Mouse (Mus musculus) ES-E14 (cell line): ENCODE results near the gene Krtap10-4. TPM values are rescaled to one million over a fixed set of nuclear protein-coding genes. Genes with fewer than 3 reads are reported as not detected.
"Not testable (repeated sequence)": the region's sequence is repeated elsewhere in the genome, so short reads cannot be mapped to it uniquely, and the experiment has no call there.

Experiments
- DNase-seq: peaks from one replicate; pipeline ENCODE4 v3.0.0-alpha.2; 2013; ENCODE audit warnings: low read depth, low spot score
- H3K27ac ChIP-seq: 2 replicates; pipeline ENCODE4 v1.5.1; 2012; ENCODE audit warnings: low read depth, mild to moderate bottlenecking, low read length, moderate library complexity, mixed read lengths; ENCODE audit not compliant: poor library complexity, insufficient read depth, severe bottlenecking
- H3K36me3 ChIP-seq: 2 replicates; pipeline ENCODE4 v1.6.1; 2012; ENCODE audit warnings: mild to moderate bottlenecking, low read length, moderate library complexity, mixed read lengths; ENCODE audit not compliant: control insufficient read depth, poor library complexity, insufficient read depth, severe bottlenecking
- H3K4me1 ChIP-seq, 2 experiments: fragments of 150-350 bp in 1 of 2; sonication (generic) in 1 of 2; 2 replicates each; pipeline ENCODE4 v1.6.1; 2012; ENCODE audit warnings: low read length in 2 of 2, mild to moderate bottlenecking in 1 of 2, mixed read lengths in 1 of 2; ENCODE audit not compliant: control insufficient read depth in 2 of 2, insufficient read depth in 2 of 2, poor library complexity in 1 of 2
- H3K4me3 ChIP-seq, 2 experiments: fragments of 150-350 bp in 1 of 2; sonication (generic) in 1 of 2; 2 replicates each; pipeline ENCODE4 v1.5.1; 2012; ENCODE audit warnings: low read length in 2 of 2, low read depth in 1 of 2, mild to moderate bottlenecking in 1 of 2, mixed read lengths in 1 of 2; ENCODE audit not compliant: insufficient read depth in 1 of 2, poor library complexity in 1 of 2, severe bottlenecking in 1 of 2
- H3K9ac ChIP-seq: 2 replicates; pipeline ENCODE4 v1.6.1; 2012; ENCODE audit warnings: low read depth, mild to moderate bottlenecking, low read length, mixed read lengths; ENCODE audit not compliant: poor library complexity, insufficient read depth, severe bottlenecking
- H3K9me3 ChIP-seq: fragments of 150-350 bp; sonication (generic); 2 replicates; pipeline ENCODE4 v1.6.1; 2012; ENCODE audit warnings: low read depth, mild to moderate bottlenecking, low read length; ENCODE audit not compliant: control insufficient read depth, insufficient read depth
- CHD2 ChIP-seq: IDR thresholded peaks from 2 replicates; pipeline ENCODE4 v1.6.1; 2014; ENCODE audit warnings: mild to moderate bottlenecking, low read depth, low read length, inconsistent platforms
- HCFC1 ChIP-seq: IDR thresholded peaks from 2 replicates; pipeline ENCODE4 v1.6.1; 2012; ENCODE audit warnings: low read length, inconsistent platforms, borderline replicate concordance; ENCODE audit not compliant: insufficient read depth
- MAFK ChIP-seq: IDR thresholded peaks from 2 replicates; pipeline ENCODE4 v1.6.1; 2014; ENCODE audit warnings: mild to moderate bottlenecking, low read depth, low read length, inconsistent platforms; ENCODE audit not compliant: insufficient read depth
- ZC3H11A ChIP-seq: IDR thresholded peaks from 2 replicates; pipeline ENCODE4 v1.6.1; 2012; ENCODE audit warnings: low read depth, mild to moderate bottlenecking, inconsistent platforms, low read length, borderline replicate concordance
- ZNF384 ChIP-seq: IDR thresholded peaks from 2 replicates; pipeline ENCODE4 v1.6.1; 2012; ENCODE audit warnings: low read depth, low read length, inconsistent platforms
- in situ Hi-C, 2 experiments: fragments of 600-800 bp; cut with MboI; formaldehyde crosslinking; loops; one replicate each; pipeline ENCODE4 v1.15.1; 2025; ENCODE audit warnings: low sequenced_read_pairs in 2 of 2, inconsistent platforms in 1 of 2; ENCODE audit not compliant: unreplicated experiment in 2 of 2
- total RNA-seq: library from RNA; depleted of rRNA; stranded (reverse); fragments of 300-350 nt; gene quantifications from 2 replicates; pipeline ENCODE4 v1.2.3, GENCODE M21; 2012

Gene Krtap10-4
- total RNA-seq, 1 experiment, result not detected

DNA sequence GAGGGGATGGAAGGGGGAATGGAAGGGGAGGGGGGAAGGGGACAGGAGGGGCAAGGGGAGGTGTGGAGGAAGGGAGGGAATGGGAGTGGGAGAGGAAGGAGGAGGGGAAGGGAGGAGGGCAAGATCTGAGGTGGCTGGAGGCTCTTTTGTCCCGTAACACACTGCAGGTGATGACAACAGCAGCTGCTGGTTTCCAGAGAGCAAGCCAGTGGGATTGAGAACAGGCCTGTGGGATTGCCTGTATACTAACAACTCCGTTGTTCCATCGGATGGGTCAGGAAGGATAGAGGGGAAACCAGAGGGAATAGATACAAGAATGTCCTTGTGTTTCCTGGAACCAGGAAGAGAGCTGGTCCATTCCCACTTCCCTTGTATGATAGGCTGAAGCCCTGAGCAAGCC lies 29.2 kb downstream of the Krtap10-4 start:
- in situ Hi-C loops, result no loop called here
- Histone ChIP-seq H3K9me3 (no peaks in the 10 kb centered on the region), H3K36me3 (no peaks in the 10 kb centered on the region), H3K4me1 (no peaks in the 10 kb centered on the region), H3K27ac (no peak overlapping the region), H3K4me3 (no peak overlapping the region), H3K9ac (no peak overlapping the region)
- TF ChIP-seq MAFK, result no peak
- no peak for TF ChIP-seq CHD2
- no peak for TF ChIP-seq HCFC1
- no peak for TF ChIP-seq ZNF384
- no peak for TF ChIP-seq ZC3H11A
- no peak for DNase-seq

- Histone ChIP-seq H3K27ac (no peak within 1 kb of the TSS), H3K4me1 (no peaks in the 10 kb centered on the region), H3K36me3 (no peaks in the 10 kb centered on the region), H3K9me3 (no peaks in the 10 kb centered on the region), H3K9ac (no peak within 1 kb of the TSS), H3K4me3 (no peak within 1 kb of the TSS)
- in situ Hi-C loops, result no loop called here
- no peak for DNase-seq
- TF ChIP-seq MAFK (no peak), ZC3H11A (no peak), HCFC1 (no peak), ZNF384 (no peak), CHD2 (no peak)
Observed at GRCm38 (mm10) chr10:77794976-77795375, 31.9 kb downstream of the Krtap10-4 start, which contains the start of gene Gm9639. TSS of gene Gm9639 (minus strand) at chr10:77795076.

GRCm38 (mm10) chr10:77788621-77789020 lies 38.3 kb downstream of the Krtap10-4 start:
- Histone ChIP-seq H3K27ac (no peak overlapping the region), H3K4me3 (no peak overlapping the region), H3K9ac (no peak overlapping the region), H3K9me3 (no peaks in the 10 kb centered on the region), H3K4me1 (no peaks in the 10 kb centered on the region), H3K36me3 (no peaks in the 10 kb centered on the region)
- no peak for DNase-seq
- in situ Hi-C loops, result no loop called here
- no peak for TF ChIP-seq HCFC1
- TF ChIP-seq ZNF384, result no peak
- TF ChIP-seq ZC3H11A, result no peak
- TF ChIP-seq MAFK, result no peak
- no peak for TF ChIP-seq CHD2

GRCm38 (mm10) chr10:77787876-77788275 lies 39.0 kb downstream of the Krtap10-4 start, which contains the start of gene Gm7137:
TSS of gene Gm7137 (minus strand) at chr10:77788200.
- H3K27ac ChIP-seq, H3K4me3 ChIP-seq, H3K4me1 ChIP-seq, H3K9me3 ChIP-seq, H3K9ac ChIP-seq, DNase-seq, in situ Hi-C loops, H3K36me3 ChIP-seq: not testable (repeated sequence)

- H3K4me1 ChIP-seq, in situ Hi-C loops, H3K9ac ChIP-seq, H3K9me3 ChIP-seq, DNase-seq, H3K27ac ChIP-seq, H3K36me3 ChIP-seq, H3K4me3 ChIP-seq: not testable (repeated sequence)
Observed at GRCm38 (mm10) chr10:77783396-77783795, 43.5 kb downstream of the Krtap10-4 start.

DNA sequence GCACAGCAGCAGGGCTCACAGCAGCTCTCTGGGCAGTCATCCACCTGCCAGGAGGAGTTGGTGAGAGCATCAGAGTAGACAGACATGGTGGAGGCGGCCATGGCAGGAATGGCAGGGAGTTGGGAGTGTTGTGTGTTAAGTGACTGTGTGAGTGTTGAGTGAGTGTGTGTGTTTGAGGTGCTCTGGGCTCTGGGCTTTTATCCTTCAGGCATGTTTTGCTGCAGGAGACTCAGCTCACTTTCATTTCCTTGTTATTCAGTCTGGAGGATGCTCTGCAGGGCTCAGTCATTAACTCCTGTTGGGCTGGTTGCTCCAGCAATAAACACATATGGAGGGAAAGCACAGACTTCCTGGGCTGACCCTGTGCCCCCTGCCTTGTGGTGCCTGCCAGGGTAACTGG lies 44.5 kb downstream of the Krtap10-4 start, which contains the start of gene Gm3250:
Gene Gm3250, minus strand, starts transcription at position 101 of the 400 bp plus-strand sequence.
- H3K27ac ChIP-seq, DNase-seq, H3K9me3 ChIP-seq, H3K9ac ChIP-seq, H3K4me1 ChIP-seq, in situ Hi-C loops, H3K36me3 ChIP-seq, H3K4me3 ChIP-seq: not testable (repeated sequence)

GRCm38 (mm10) chr10:77776844-77777243 lies 50.1 kb downstream of the Krtap10-4 start, which contains the start of gene Gm7138:
TSS of gene Gm7138 (minus strand) at chr10:77776944.
- H3K36me3 ChIP-seq, DNase-seq, H3K27ac ChIP-seq, in situ Hi-C loops, H3K4me3 ChIP-seq, H3K9me3 ChIP-seq, H3K4me1 ChIP-seq, H3K9ac ChIP-seq: not testable (repeated sequence)
